Mouse (Mus musculus) mammary gland, adult 2 months (tissue): ENCODE measurements around the gene Gm38392. TPM values are rescaled to one million over a fixed set of nuclear protein-coding genes. Genes with fewer than 3 reads are reported as not detected.

Experiments used
- polyA plus RNA-seq: library from polyadenylated mRNA; depleted of rRNA; stranded (reverse); fragments of >200 nt; gene quantifications from 2 replicates; pipeline ENCODE4 v1.2.3, GENCODE M21; 2012; ENCODE audit warnings: low replicate concordance; rRNA removed

Gm38392 gene
- polyA plus RNA-seq: 0.19 and 0.33 TPM in 2 replicates

DNA sequence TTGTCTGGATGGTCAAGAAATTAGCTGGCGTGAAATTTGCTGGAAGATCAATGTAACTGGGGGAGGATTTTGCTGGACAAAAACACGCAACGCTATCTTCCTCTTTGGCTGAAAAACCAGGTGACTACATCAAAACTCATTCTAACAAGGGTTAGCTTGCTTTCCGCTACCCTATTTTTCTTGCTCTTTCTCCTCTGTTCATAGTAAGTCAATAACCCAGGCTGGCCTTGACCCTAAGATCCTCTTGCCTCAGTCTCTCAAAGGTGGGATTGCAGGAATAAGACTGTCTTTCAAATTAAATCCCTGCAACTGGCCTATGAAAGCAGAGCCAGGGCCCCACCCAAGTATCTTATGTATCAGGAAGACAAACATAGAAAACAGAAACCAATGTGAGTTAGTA, at the start of gene Gm38392:
Gene Gm38392, minus strand, starts transcription at position 101 of the 400 bp plus-strand sequence.

DNA sequence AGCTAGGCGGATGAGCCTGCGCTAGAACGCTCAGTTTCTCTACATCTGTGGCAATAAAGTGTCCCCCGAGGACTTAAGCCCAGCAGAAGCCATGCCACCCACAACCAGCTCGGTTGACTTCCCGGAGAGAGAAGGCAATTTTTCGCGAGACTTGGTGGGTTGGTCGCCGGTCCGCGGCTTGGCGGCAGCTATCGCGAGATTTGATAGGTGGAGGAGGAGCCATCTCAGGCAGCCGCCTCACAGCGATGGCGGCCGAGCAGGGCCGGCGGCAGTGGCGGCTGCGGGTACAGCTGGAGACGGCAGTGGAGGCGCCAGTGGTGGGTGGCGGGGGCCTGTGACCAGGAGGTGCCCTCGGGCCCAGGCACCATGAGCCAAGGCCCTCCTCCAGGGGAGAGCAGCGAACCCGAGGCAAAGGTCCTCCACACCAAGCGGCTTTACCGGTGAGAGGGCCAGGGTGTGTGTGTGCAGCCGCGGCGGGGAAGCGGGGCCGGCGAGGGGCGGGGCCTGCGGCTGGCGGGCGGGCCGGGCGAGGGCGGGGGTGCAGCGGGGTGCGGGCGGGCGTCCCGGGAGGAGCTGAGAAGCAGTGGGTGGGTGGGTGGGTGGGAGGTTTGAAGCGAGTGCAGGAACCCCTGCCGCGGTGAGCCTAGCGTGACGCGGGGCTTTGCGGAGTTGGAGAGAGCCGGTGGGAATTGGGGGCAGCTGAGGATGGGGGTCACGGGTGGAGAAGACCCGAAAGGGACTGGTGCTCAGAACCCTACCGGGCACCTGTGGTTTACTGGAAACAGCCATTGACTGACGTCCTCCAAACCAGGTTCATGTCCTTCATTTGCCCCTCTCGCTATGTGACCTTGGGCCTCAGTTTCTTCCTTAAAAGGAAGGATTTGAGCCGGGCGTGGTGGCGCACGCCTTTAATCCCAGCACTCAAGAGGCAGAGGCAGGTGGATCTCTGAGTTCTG, 49.3 kb upstream of the Gm38392 start, which contains the start of the genes Tmem79 and Smg5:
Gene Tmem79, minus strand, starts transcription at position 91 of the 956 bp plus-strand sequence.
Gene Smg5, plus strand, starts transcription at position 203 of the 956 bp plus-strand sequence.

DNA sequence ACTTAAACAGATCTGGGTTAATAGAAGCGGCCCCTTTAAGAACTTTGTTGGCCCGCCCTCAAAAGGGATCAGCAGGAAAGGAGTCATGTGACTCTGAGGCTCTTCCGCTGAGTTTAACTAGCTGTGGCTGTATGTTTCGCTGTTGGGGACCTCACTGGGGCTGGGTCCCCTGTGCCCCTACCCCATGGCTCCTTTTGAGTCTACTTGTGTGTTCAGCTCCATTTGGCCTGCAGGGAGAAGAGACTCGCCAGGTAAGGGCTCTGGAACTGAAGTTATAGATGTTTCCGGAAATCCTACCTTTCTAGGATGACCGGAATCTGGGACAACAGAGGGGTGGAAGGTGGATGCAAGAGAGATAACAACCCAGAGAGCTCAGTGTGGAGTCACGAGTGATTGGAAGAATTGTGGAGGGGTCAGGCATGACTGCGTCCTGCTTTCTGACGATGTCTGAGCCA, 38.0 kb upstream of the Gm38392 start, which contains the start of gene Glmp:
Gene Glmp, plus strand, starts transcription at position 73 of the 455 bp plus-strand sequence.

DNA sequence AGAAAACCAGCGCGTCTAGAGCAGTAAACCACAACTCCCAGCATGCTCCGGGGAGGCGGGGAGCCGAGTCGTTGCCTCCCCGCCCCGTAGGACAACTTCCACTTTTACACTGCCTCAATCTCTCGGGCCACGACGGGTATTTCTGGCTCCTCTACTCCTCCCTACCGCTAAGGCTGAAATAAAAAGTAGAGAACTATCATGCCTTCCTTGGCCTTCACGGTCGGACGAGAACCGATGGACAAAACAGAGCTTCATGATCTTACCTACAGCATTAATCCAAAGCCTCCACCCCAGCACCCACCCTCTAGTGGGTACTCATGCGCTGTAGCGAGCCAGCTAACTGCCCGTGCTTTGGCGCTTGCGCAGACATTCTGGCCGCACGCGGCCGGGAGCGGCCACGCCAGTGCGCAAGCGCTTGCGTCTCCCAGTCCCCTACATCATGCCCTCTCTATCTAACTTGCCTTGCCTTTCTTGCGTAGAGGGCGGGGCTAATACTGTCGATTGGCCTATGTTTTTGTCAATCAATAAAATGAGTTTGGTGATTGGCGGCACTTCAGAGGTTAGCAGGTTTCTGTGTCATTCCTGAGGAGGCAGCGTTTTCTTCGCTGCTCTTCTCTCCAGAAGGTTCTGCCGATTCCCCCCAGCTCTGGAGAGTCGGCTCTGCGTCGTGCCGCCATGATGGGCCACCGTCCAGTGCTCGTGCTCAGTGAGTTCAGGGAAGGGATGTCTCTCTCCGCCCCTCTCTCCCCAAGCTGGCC, 9.7 kb upstream of the Gm38392 start, which contains the start of the genes Tsacc and Cct3:
Gene Tsacc, minus strand, starts transcription at position 439 of the 758 bp plus-strand sequence.
Gene Cct3, plus strand, starts transcription at position 556 of the 758 bp plus-strand sequence.

DNA sequence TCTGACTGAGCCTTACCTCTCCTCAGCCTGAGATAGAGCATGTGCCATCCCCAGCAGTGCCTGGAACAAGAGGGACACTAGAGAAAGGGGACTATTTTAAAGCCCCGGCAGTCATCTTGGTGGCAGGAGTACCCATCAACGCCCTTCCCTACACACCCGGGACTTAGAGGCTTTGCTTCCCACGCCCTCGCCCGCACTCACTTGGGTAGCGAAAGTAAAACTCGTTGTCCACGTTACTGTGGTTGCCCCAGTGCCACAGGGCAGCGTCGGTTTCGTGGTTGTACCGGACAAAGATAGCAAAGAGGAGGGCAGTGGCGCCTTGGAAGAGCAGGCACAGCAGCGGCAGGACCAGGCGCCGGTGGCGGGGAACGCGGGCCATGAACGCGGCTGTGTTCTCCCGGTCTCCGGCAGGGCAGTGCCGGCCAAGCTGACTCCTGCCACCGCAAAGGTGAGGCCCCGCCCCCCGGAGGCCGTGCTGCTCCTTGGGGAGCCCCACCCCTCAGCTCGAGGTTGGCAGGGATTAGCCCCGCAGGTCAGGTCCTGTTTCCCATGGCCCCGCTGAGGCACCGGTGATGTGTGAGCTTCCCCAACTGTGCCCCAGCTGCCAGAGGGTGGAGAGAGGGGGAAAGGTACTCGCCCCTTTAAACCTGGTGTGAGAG, 32.6 kb downstream of the Gm38392 start, which contains the start of gene Rhbg:
Gene Rhbg, minus strand, starts transcription at position 442 of the 659 bp plus-strand sequence.

Other genes with a start within 250 kb of the Gm38392 start
- gene Gpatch4, start 244.1 kb downstream of the Gm38392 start, polyA plus RNA-seq: 4.2 and 6.0 TPM in 2 replicates
- gene Naxe, start 228.7 kb downstream of the Gm38392 start, polyA plus RNA-seq: 68.0 and 109 TPM in 2 replicates
- gene Ttc24, start 208.9 kb downstream of the Gm38392 start, polyA plus RNA-seq: not detected in 2 replicates
- gene Iqgap3, start 205.2 kb downstream of the Gm38392 start, polyA plus RNA-seq: 2.2 TPM in 2 replicates
- gene Mef2d, start 144.8 kb downstream of the Gm38392 start, polyA plus RNA-seq: 100 and 138 TPM in 2 replicates
- gene Rhbg, start 32.5 kb downstream of the Gm38392 start, polyA plus RNA-seq: 2.0 and 2.6 TPM in 2 replicates
- 1.7 and 6.5 TPM in 2 replicates for gene Tsacc, start 9.8 kb upstream of the Gm38392 start, polyA plus RNA-seq
- gene Cct3, start 9.9 kb upstream of the Gm38392 start, polyA plus RNA-seq: 76.3 and 150 TPM in 2 replicates
- 192 and 236 TPM in 2 replicates for gene Glmp, start 37.8 kb upstream of the Gm38392 start, polyA plus RNA-seq
- 50.4 and 56.7 TPM in 2 replicates for gene Tmem79, start 48.9 kb upstream of the Gm38392 start, polyA plus RNA-seq
- 70.8 and 88.2 TPM in 2 replicates for gene Smg5, start 49.0 kb upstream of the Gm38392 start, polyA plus RNA-seq
- 28.9 and 30.2 TPM in 2 replicates for gene Paqr6, start 77.4 kb upstream of the Gm38392 start, polyA plus RNA-seq
- 8.9 and 9.9 TPM in 2 replicates for gene Bglap3, start 85.5 kb upstream of the Gm38392 start, polyA plus RNA-seq
- gene Bglap2, start 91.5 kb upstream of the Gm38392 start, polyA plus RNA-seq: not detected in 2 replicates
- gene Bglap, start 97.3 kb upstream of the Gm38392 start, polyA plus RNA-seq: 0.55 TPM in 1 of 2 replicates, not detected in the other
- gene Pmf1, start 123.1 kb upstream of the Gm38392 start, polyA plus RNA-seq: 50.2 and 72.9 TPM in 2 replicates
- 49.5 and 78.7 TPM in 2 replicates for gene Slc25a44, start 137.9 kb upstream of the Gm38392 start, polyA plus RNA-seq
- 118 and 144 TPM in 2 replicates for gene Sema4a, start 174.0 kb upstream of the Gm38392 start, polyA plus RNA-seq
- gene Lmna, start 222.7 kb upstream of the Gm38392 start, polyA plus RNA-seq: 226 and 360 TPM in 2 replicates
- gene Mex3a, start 245.2 kb upstream of the Gm38392 start, polyA plus RNA-seq: 2.5 and 3.5 TPM in 2 replicates